Mouse (Mus musculus) sigmoid colon, adult 10 weeks (tissue): ENCODE data around the gene Trim15. TPM values are rescaled to one million over a fixed set of nuclear protein-coding genes. Genes with fewer than 3 reads are reported as not detected.

Experiments
- polyA plus RNA-seq: library from polyadenylated mRNA; stranded (reverse); fragments of 350-450 nt; fragmentation: Illumina TruSeq; extraction: RNeasy Lipid Tissue Mini Kit (QIAGEN cat#74804); gene quantifications from one replicate; pipeline ENCODE4 v1.2.3, GENCODE M21; 2014; ENCODE audit warnings: low read depth, low replicate concordance

Trim15 gene
- polyA plus RNA-seq: 2.2 TPM

GRCm38 (mm10) chr17:36866719-36867527 is at the start of gene Trim15:
Gene Trim15 (minus strand): TSS chr17:36867210.

GRCm38 (mm10) chr17:36897552-36898205 is 30.7 kb upstream of the Trim15 start, which contains the start of gene Trim31:
Gene Trim31 (plus strand): TSS chr17:36898118.

GRCm38 (mm10) chr17:36890073-36890903 is 23.3 kb upstream of the Trim15 start, which contains the start of gene Trim40:
Gene Trim40 (minus strand): TSS chr17:36890123.

GRCm38 (mm10) chr17:36869284-36869954 is 2.4 kb upstream of the Trim15 start, which contains the start of gene Trim10:
Gene Trim10 (plus strand): TSS chr17:36869574.

GRCm38 (mm10) chr17:36836874-36837647 is 29.9 kb downstream of the Trim15 start, which contains the start of gene Trim26:
Gene Trim26 (plus strand): TSS chr17:36837134.

GRCm38 (mm10) chr17:36811871-36812270 is 55.1 kb downstream of the Trim15 start, which contains the start of gene H2-M10.6:
Gene H2-M10.6 (plus strand): TSS chr17:36812171.

Other genes starting within 250 kb of the Trim15 start
- not detected for gene H2-M9, start 224.5 kb downstream of the Trim15 start, polyA plus RNA-seq
- gene H2-M1, start 195.0 kb downstream of the Trim15 start, polyA plus RNA-seq: not detected
- gene H2-M10.5, start 94.3 kb downstream of the Trim15 start, polyA plus RNA-seq: not detected
- gene H2-M10.6, start 55.0 kb downstream of the Trim15 start, polyA plus RNA-seq: not detected
- 37.0 TPM for gene Trim26, start 30.1 kb downstream of the Trim15 start, polyA plus RNA-seq
- not detected for gene Trim10, start 2.4 kb upstream of the Trim15 start, polyA plus RNA-seq
- gene Trim40, start 22.9 kb upstream of the Trim15 start, polyA plus RNA-seq: 29.1 TPM
- 77.1 TPM for gene Trim31, start 30.9 kb upstream of the Trim15 start, polyA plus RNA-seq
- 7.3 TPM for gene Rnf39, start 75.7 kb upstream of the Trim15 start, polyA plus RNA-seq
- gene Ppp1r11, start 84.5 kb upstream of the Trim15 start, polyA plus RNA-seq: 9.2 TPM
- gene Znrd1, start 91.3 kb upstream of the Trim15 start, polyA plus RNA-seq: 19.7 TPM
- gene Znrd1as, start 91.4 kb upstream of the Trim15 start, polyA plus RNA-seq: 22.8 TPM
- gene 2410137M14Rik, start 114.0 kb upstream of the Trim15 start, polyA plus RNA-seq: not detected
- gene H2-M5, start 122.3 kb upstream of the Trim15 start, polyA plus RNA-seq: 0.28 TPM
- gene Zfp57, start 134.0 kb upstream of the Trim15 start, polyA plus RNA-seq: 5.1 TPM
- gene Mog, start 156.2 kb upstream of the Trim15 start, polyA plus RNA-seq: not detected
- 42.1 TPM for gene Gabbr1, start 178.8 kb upstream of the Trim15 start, polyA plus RNA-seq
- gene Olfr90, start 221.3 kb upstream of the Trim15 start, polyA plus RNA-seq: not detected
- gene Olfr91, start 231.1 kb upstream of the Trim15 start, polyA plus RNA-seq: not detected